Mouse (Mus musculus): ENCODE measurements at regions not wholly inside any gene's neighbourhood (a gene's known extent, or its start where the extent isn't known, plus 50 kb on each side); places are given as distances from the start of the nearest gene placed in this dataset.

- Histone ChIP-seq H3K4me2 (ENCODE audit: low read length) (no peak overlapping the region), H3K4me3 (replicated peaks; ENCODE audit: low read depth, low read length) (no peak overlapping the region), H3K4me1 (ENCODE audit: control insufficient read depth, insufficient read depth, low read length) (no peaks in the 10 kb centered on the region), H3K9ac (replicated peaks; ENCODE audit: low read length) (no peak overlapping the region), H3K9me3 (ENCODE audit: control insufficient read depth, low read length) (no peaks in the 10 kb centered on the region), H3K27me3 (ENCODE audit: control insufficient read depth, insufficient read depth, low read length) (no peaks in the 10 kb centered on the region), H3K36me3 (ENCODE audit: control insufficient read depth, insufficient read depth, low read length) (no peaks in the 10 kb centered on the region), H3K27ac (replicated peaks; ENCODE audit: low read depth, low read length) (no peak overlapping the region)
- DNase-seq (no peak), ATAC-seq (ENCODE audit: low FRiP score, low TSS enrichment) (no peak)
- WGBS = 73% methylated on average over 1 of the region's 1 CpGs
Observed at GRCm38 (mm10) chr8:82702044-82702443, 71.9 kb downstream of the Zfp330 start.

- WGBS = 55% methylated on average over 1 of the region's 1 CpGs
- Histone ChIP-seq H3K9ac (replicated peaks; ENCODE audit: low read length) (no peak overlapping the region), H3K4me1 (ENCODE audit: control insufficient read depth, insufficient read depth, low read length) (no peaks in the 10 kb centered on the region), H3K27me3 (ENCODE audit: control insufficient read depth, insufficient read depth, low read length) (no peaks in the 10 kb centered on the region), H3K4me2 (ENCODE audit: low read length) (no peak overlapping the region), H3K27ac (replicated peaks; ENCODE audit: low read depth, low read length) (no peak overlapping the region), H3K36me3 (ENCODE audit: control insufficient read depth, insufficient read depth, low read length) (no peaks in the 10 kb centered on the region), H3K4me3 (replicated peaks; ENCODE audit: low read depth, low read length) (no peak overlapping the region), H3K9me3 (ENCODE audit: control insufficient read depth, low read length) (no peaks in the 10 kb centered on the region)
- ATAC-seq (ENCODE audit: low FRiP score, low TSS enrichment) = no peak
- peak; percentile 28 for DNase-seq
Observed at GRCm38 (mm10) chr8:82700471-82700870, 73.5 kb downstream of the Zfp330 start.

- H3K27me3 ChIP-seq (ENCODE audit: control insufficient read depth, insufficient read depth, low read length) = no peaks in the 10 kb centered on the region
- H3K4me2 ChIP-seq (ENCODE audit: low read length) = no peak overlapping the region
- H3K9ac ChIP-seq (replicated peaks; ENCODE audit: low read length) = no peak overlapping the region
- no peak overlapping the region for H3K27ac ChIP-seq (replicated peaks; ENCODE audit: low read depth, low read length)
- no peak for ATAC-seq (ENCODE audit: low FRiP score, low TSS enrichment)
- DNase-seq = no peak
- no peaks in the 10 kb centered on the region for H3K4me1 ChIP-seq (ENCODE audit: control insufficient read depth, insufficient read depth, low read length)
- no peak overlapping the region for H3K4me3 ChIP-seq (replicated peaks; ENCODE audit: low read depth, low read length)
- 74% methylated on average over 2 of the region's 2 CpGs for WGBS
- H3K9me3 ChIP-seq (ENCODE audit: control insufficient read depth, low read length) = no peaks in the 10 kb centered on the region
- H3K36me3 ChIP-seq (ENCODE audit: control insufficient read depth, insufficient read depth, low read length) = no peaks in the 10 kb centered on the region
Observed at GRCm38 (mm10) chr8:82699221-82699620, 74.7 kb downstream of the Zfp330 start.

GRCm38 (mm10) chr8:82698071-82698470, 75.9 kb downstream of the Zfp330 start:
- no peak overlapping the region for H3K9ac ChIP-seq (replicated peaks; ENCODE audit: low read length)
- DNase-seq = no peak
- H3K4me1 ChIP-seq (ENCODE audit: control insufficient read depth, insufficient read depth, low read length) = no peaks in the 10 kb centered on the region
- no peaks in the 10 kb centered on the region for H3K27me3 ChIP-seq (ENCODE audit: control insufficient read depth, insufficient read depth, low read length)
- H3K4me3 ChIP-seq (replicated peaks; ENCODE audit: low read depth, low read length) = no peak overlapping the region
- no peaks in the 10 kb centered on the region for H3K9me3 ChIP-seq (ENCODE audit: control insufficient read depth, low read length)
- no peak overlapping the region for H3K4me2 ChIP-seq (ENCODE audit: low read length)
- WGBS = 66% methylated on average over 2 of the region's 2 CpGs
- no peak overlapping the region for H3K27ac ChIP-seq (replicated peaks; ENCODE audit: low read depth, low read length)
- ATAC-seq (ENCODE audit: low FRiP score, low TSS enrichment) = no peak
- no peaks in the 10 kb centered on the region for H3K36me3 ChIP-seq (ENCODE audit: control insufficient read depth, insufficient read depth, low read length)

GRCm38 (mm10) chr8:82693086-82693485, 80.9 kb downstream of the Zfp330 start:
- H3K4me1 ChIP-seq (ENCODE audit: control insufficient read depth, insufficient read depth, low read length) = no peaks in the 10 kb centered on the region
- H3K36me3 ChIP-seq (ENCODE audit: control insufficient read depth, insufficient read depth, low read length) = no peaks in the 10 kb centered on the region
- no peaks in the 10 kb centered on the region for H3K27me3 ChIP-seq (ENCODE audit: control insufficient read depth, insufficient read depth, low read length)
- no peaks in the 10 kb centered on the region for H3K9me3 ChIP-seq (ENCODE audit: control insufficient read depth, low read length)
- WGBS = 87% methylated on average over 3 of the region's 3 CpGs
- ATAC-seq (ENCODE audit: low FRiP score, low TSS enrichment) (no peak), DNase-seq (no peak)
- no peak overlapping the region for H3K4me2 ChIP-seq (ENCODE audit: low read length)
- no peak overlapping the region for H3K27ac ChIP-seq (replicated peaks; ENCODE audit: low read depth, low read length)
- no peak overlapping the region for H3K4me3 ChIP-seq (replicated peaks; ENCODE audit: low read depth, low read length)
- H3K9ac ChIP-seq (replicated peaks; ENCODE audit: low read length) = no peak overlapping the region

DNA sequence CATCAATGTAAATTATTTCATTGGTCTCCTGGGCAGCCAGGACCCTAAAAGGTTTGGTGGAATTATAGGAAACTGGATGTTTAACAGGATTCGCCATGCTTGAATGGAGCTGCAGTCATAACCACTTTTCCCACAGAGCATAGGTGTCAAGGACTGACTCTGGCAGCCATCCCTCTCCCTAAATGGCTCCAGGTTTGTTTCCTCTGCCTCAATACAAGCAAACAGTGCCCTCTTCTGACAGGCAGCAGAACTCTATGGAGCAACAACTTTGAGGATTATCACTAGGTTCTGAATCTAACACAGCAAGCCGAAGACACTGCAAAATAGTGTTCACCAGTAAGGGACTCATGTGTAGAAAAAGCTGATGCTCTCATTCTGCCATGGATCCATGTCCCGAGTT, 84.6 kb downstream of the Zfp330 start:
- H3K27me3 ChIP-seq (ENCODE audit: control insufficient read depth, insufficient read depth, low read length) = no peaks in the 10 kb centered on the region
- H3K4me1 ChIP-seq (ENCODE audit: control insufficient read depth, insufficient read depth, low read length) = no peaks in the 10 kb centered on the region
- no peaks in the 10 kb centered on the region for H3K9me3 ChIP-seq (ENCODE audit: control insufficient read depth, low read length)
- H3K4me3 ChIP-seq (replicated peaks; ENCODE audit: low read depth, low read length) = no peak overlapping the region
- H3K36me3 ChIP-seq (ENCODE audit: control insufficient read depth, insufficient read depth, low read length) = no peaks in the 10 kb centered on the region
- H3K27ac ChIP-seq (replicated peaks; ENCODE audit: low read depth, low read length) = no peak overlapping the region
- H3K4me2 ChIP-seq (ENCODE audit: low read length) = no peak overlapping the region
- 58% methylated on average over 3 of the region's 3 CpGs for WGBS
- no peak overlapping the region for H3K9ac ChIP-seq (replicated peaks; ENCODE audit: low read length)
- peak; percentile 74 for DNase-seq
- ATAC-seq (ENCODE audit: low FRiP score, low TSS enrichment) = peak; percentile 46; the same call in 1 of the 2 replicates

DNA sequence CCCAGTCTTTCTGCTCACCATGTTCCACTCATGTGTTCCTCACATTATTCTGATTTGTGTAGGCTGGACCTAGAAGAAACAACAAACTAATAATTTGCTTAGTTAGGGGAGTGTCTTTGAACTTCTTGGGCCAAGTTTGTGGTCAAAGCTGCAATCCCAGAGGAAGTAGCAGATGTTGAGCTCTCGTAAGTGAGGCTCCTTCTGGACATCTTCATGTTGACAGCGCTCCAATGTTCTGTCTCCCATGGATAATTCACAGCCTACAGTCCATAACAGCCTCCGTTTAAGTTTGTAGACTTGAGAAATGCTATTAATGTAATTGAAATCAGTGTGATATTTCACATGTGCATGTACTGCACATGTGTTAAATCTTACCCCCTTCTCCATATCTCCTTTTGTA, 88.0 kb downstream of the Zfp330 start:
- DNase-seq = no peak
- Histone ChIP-seq H3K4me1 (ENCODE audit: control insufficient read depth, insufficient read depth, low read length) (no peaks in the 10 kb centered on the region), H3K27me3 (ENCODE audit: control insufficient read depth, insufficient read depth, low read length) (no peaks in the 10 kb centered on the region), H3K4me2 (ENCODE audit: low read length) (no peak overlapping the region), H3K27ac (replicated peaks; ENCODE audit: low read depth, low read length) (no peak overlapping the region), H3K9ac (replicated peaks; ENCODE audit: low read length) (no peak overlapping the region), H3K9me3 (ENCODE audit: control insufficient read depth, low read length) (no peaks in the 10 kb centered on the region), H3K36me3 (ENCODE audit: control insufficient read depth, insufficient read depth, low read length) (no peaks in the 10 kb centered on the region), H3K4me3 (replicated peaks; ENCODE audit: low read depth, low read length) (no peak overlapping the region)
- no peak for ATAC-seq (ENCODE audit: low FRiP score, low TSS enrichment)
- 88% methylated on average over 3 of the region's 3 CpGs for WGBS

DNA sequence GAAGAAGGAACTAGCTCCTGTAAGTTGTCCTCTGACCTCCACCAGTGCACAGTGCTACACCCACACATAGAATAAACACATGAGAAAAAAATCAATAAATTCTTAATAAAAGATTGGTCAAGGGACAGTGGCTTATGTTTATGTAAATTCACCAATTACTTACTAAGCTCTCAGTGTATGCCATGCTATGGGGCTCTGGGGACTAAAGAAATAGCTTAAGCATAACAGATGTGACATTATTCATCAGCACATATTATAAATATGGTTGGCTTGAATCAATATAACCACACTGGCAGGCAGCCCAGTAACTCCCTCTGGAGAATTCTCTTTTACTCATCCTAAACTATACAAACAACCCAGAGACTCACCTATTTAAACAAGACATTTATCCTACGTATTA, 95.2 kb downstream of the Zfp330 start:
- no peak overlapping the region for H3K4me2 ChIP-seq (ENCODE audit: low read length)
- 58% methylated on average over 1 of the region's 1 CpGs for WGBS
- H3K27ac ChIP-seq (replicated peaks; ENCODE audit: low read depth, low read length) = no peak overlapping the region
- no peak overlapping the region for H3K9ac ChIP-seq (replicated peaks; ENCODE audit: low read length)
- DNase-seq = peak; percentile 56
- H3K27me3 ChIP-seq (ENCODE audit: control insufficient read depth, insufficient read depth, low read length) = no peaks in the 10 kb centered on the region
- H3K9me3 ChIP-seq (ENCODE audit: control insufficient read depth, low read length) = no peaks in the 10 kb centered on the region
- H3K4me1 ChIP-seq (ENCODE audit: control insufficient read depth, insufficient read depth, low read length) = no peaks in the 10 kb centered on the region
- peak; percentile 64; the same call in 1 of the 2 replicates for ATAC-seq (ENCODE audit: low FRiP score, low TSS enrichment)
- no peaks in the 10 kb centered on the region for H3K36me3 ChIP-seq (ENCODE audit: control insufficient read depth, insufficient read depth, low read length)
- H3K4me3 ChIP-seq (replicated peaks; ENCODE audit: low read depth, low read length) = no peak overlapping the region

- H3K27me3 ChIP-seq (ENCODE audit: control insufficient read depth, insufficient read depth, low read length) = no peaks in the 10 kb centered on the region
- WGBS = 81% methylated on average over 3 of the region's 3 CpGs
- H3K4me2 ChIP-seq (ENCODE audit: low read length) = no peak overlapping the region
- H3K4me1 ChIP-seq (ENCODE audit: control insufficient read depth, insufficient read depth, low read length) = no peaks in the 10 kb centered on the region
- ATAC-seq (ENCODE audit: low FRiP score, low TSS enrichment) = no peak
- no peak overlapping the region for H3K9ac ChIP-seq (replicated peaks; ENCODE audit: low read length)
- DNase-seq = no peak
- H3K36me3 ChIP-seq (ENCODE audit: control insufficient read depth, insufficient read depth, low read length) = no peaks in the 10 kb centered on the region
- no peak overlapping the region for H3K4me3 ChIP-seq (replicated peaks; ENCODE audit: low read depth, low read length)
- H3K9me3 ChIP-seq (ENCODE audit: control insufficient read depth, low read length) = no peaks in the 10 kb centered on the region
- no peak overlapping the region for H3K27ac ChIP-seq (replicated peaks; ENCODE audit: low read depth, low read length)
Observed at GRCm38 (mm10) chr8:82677781-82678180, 96.2 kb downstream of the Zfp330 start.

Data from midbrain, embryonic 14.5 days (tissue).